8 mouse cellular contexts compared by ENCODE assay signal in genomic region chr4:114665684-114666083, GRCm38 (mm10).
DNase-seq lines count a peak whose midpoint lies in the region; ATAC-seq lines count a peak whose summit lies in the region.

No protein-coding gene starts in this region.

- H3K9me3 ChIP-seq in forebrain, embryonic 12.5 days = no peaks in the 10 kb centered on the region
- no peaks in the 10 kb centered on the region for H3K9me3 ChIP-seq in heart, embryonic 16.5 days (replicated peaks; ENCODE audit: control insufficient read depth, low read length)
- H3K9me3 ChIP-seq in liver, embryonic 13.5 days (replicated peaks) = no peaks in the 10 kb centered on the region
- no peaks in the 10 kb centered on the region for H3K9me3 ChIP-seq in neural tube, embryonic 12.5 days
- no peaks in the 10 kb centered on the region for H3K9me3 ChIP-seq in stomach, embryonic 16.5 days (replicated peaks; ENCODE audit: control insufficient read depth, low read length)

- no peak overlapping the region for H3K4me3 ChIP-seq in forebrain, embryonic 12.5 days (replicated peaks)
- peak overlapping the region; percentile 42 for H3K4me3 ChIP-seq in heart, embryonic 16.5 days (ENCODE audit: low read length)
- peak overlapping the region; percentile 33 for H3K4me3 ChIP-seq in liver, embryonic 13.5 days (replicated peaks)
- no peak overlapping the region for H3K4me3 ChIP-seq in neural tube, embryonic 12.5 days
- peak overlapping the region; percentile 31 for H3K4me3 ChIP-seq in stomach, embryonic 16.5 days (replicated peaks; ENCODE audit: low read length)

- peak; percentile 42 to 44 for DNase-seq in CD8-positive naive resting alpha-beta T cell, adult 2 months (ENCODE audit: low read depth in 2 of 2, low spot score in 2 of 2)
- DNase-seq in c-Kit-positive CD71-positive TER-119-positive erythroid progenitor cells, embryonic 14.5 days (ENCODE audit: low spot score) = peak; percentile 69
- peak; percentile 86 to 87 for DNase-seq in kidney, postnatal 25 days
- DNase-seq in liver, embryonic 13.5 days = peak; percentile 54

- no peak overlapping the region for H3K9ac ChIP-seq in forebrain, embryonic 12.5 days
- peak overlapping the region; percentile 6; the same call in 1 of the 2 replicates for H3K9ac ChIP-seq in heart, embryonic 16.5 days (ENCODE audit: low read length)
- H3K9ac ChIP-seq in liver, embryonic 13.5 days = peak overlapping the region; percentile 50
- H3K9ac ChIP-seq in neural tube, embryonic 12.5 days = no peak overlapping the region
- no peak overlapping the region for H3K9ac ChIP-seq in stomach, embryonic 16.5 days (ENCODE audit: low read length)

- H3K4me2 ChIP-seq in forebrain, embryonic 12.5 days = peak overlapping the region; percentile 49
- peak overlapping the region; percentile 66 for H3K4me2 ChIP-seq in heart, embryonic 16.5 days (ENCODE audit: low read depth, low read length)
- H3K4me2 ChIP-seq in liver, embryonic 13.5 days = peak overlapping the region; percentile 62
- H3K4me2 ChIP-seq in neural tube, embryonic 12.5 days (replicated peaks) = peak overlapping the region; percentile 51
- H3K4me2 ChIP-seq in stomach, embryonic 16.5 days (ENCODE audit: low read depth, low read length) = peak overlapping the region; percentile 48

- H3K27me3 ChIP-seq in forebrain, embryonic 12.5 days = peaks cover 92% of the 10 kb centered on the region
- H3K27me3 ChIP-seq in heart, embryonic 16.5 days (ENCODE audit: control insufficient read depth, insufficient read depth, low read length) = peaks cover 52% of the 10 kb centered on the region
- H3K27me3 ChIP-seq in liver, embryonic 13.5 days = peaks cover 24% of the 10 kb centered on the region
- H3K27me3 ChIP-seq in neural tube, embryonic 12.5 days (replicated peaks) = peaks cover 47% of the 10 kb centered on the region
- H3K27me3 ChIP-seq in stomach, embryonic 16.5 days (ENCODE audit: control insufficient read depth, insufficient read depth, low read length) = peaks cover 34% of the 10 kb centered on the region

- peaks cover 21% of the 10 kb centered on the region for H3K4me1 ChIP-seq in forebrain, embryonic 12.5 days
- H3K4me1 ChIP-seq in heart, embryonic 16.5 days (ENCODE audit: control insufficient read depth, insufficient read depth, low read length) = peaks cover 10% of the 10 kb centered on the region
- peaks cover 41% of the 10 kb centered on the region for H3K4me1 ChIP-seq in liver, embryonic 13.5 days (replicated peaks)
- peaks cover 12% of the 10 kb centered on the region for H3K4me1 ChIP-seq in neural tube, embryonic 12.5 days
- H3K4me1 ChIP-seq in stomach, embryonic 16.5 days (ENCODE audit: control insufficient read depth, insufficient read depth, low read length) = peaks cover 3% of the 10 kb centered on the region; the same call in 1 of the 2 replicates

- WGBS in forebrain, embryonic 12.5 days = 3% methylated on average over 14 of the region's 14 CpGs
- 2% methylated on average over 14 of the region's 14 CpGs for WGBS in heart, embryonic 16.5 days
- 4% methylated on average over 14 of the region's 14 CpGs for WGBS in liver, embryonic 13.5 days (ENCODE audit: insufficient replicate concordance)
- WGBS in neural tube, embryonic 12.5 days = 4% methylated on average over 14 of the region's 14 CpGs
- WGBS in stomach, embryonic 16.5 days = 4% methylated on average over 14 of the region's 14 CpGs

- no peaks in the 10 kb centered on the region for H3K36me3 ChIP-seq in forebrain, embryonic 12.5 days (replicated peaks)
- no peaks in the 10 kb centered on the region for H3K36me3 ChIP-seq in heart, embryonic 16.5 days (ENCODE audit: control insufficient read depth, insufficient read depth)
- H3K36me3 ChIP-seq in liver, embryonic 13.5 days = no peaks in the 10 kb centered on the region
- H3K36me3 ChIP-seq in neural tube, embryonic 12.5 days = no peaks in the 10 kb centered on the region
- H3K36me3 ChIP-seq in stomach, embryonic 16.5 days (ENCODE audit: control insufficient read depth, insufficient read depth, low read length) = no peaks in the 10 kb centered on the region

- ATAC-seq in forebrain, embryonic 12.5 days (ENCODE audit: low FRiP score) = peak; percentile 54
- peak; percentile 52; the same call in 1 of the 2 replicates for ATAC-seq in heart, embryonic 16.5 days (replicated peaks; ENCODE audit: extremely low read depth, insufficient read depth, low FRiP score)
- peak; percentile 43 for ATAC-seq in liver, embryonic 13.5 days (ENCODE audit: low read depth)
- ATAC-seq in neural tube, embryonic 12.5 days (ENCODE audit: low FRiP score, low read depth) = peak; percentile 73
- peak; percentile 61 for ATAC-seq in stomach, embryonic 16.5 days (ENCODE audit: insufficient read depth, low FRiP score)

- no peak overlapping the region for H3K27ac ChIP-seq in forebrain, embryonic 12.5 days
- no peak overlapping the region for H3K27ac ChIP-seq in heart, embryonic 16.5 days (ENCODE audit: low read length)
- H3K27ac ChIP-seq in liver, embryonic 13.5 days = no peak overlapping the region
- H3K27ac ChIP-seq in neural tube, embryonic 12.5 days = no peak overlapping the region
- no peak overlapping the region for H3K27ac ChIP-seq in stomach, embryonic 16.5 days (ENCODE audit: low read length)

Comparison
In these comparisons a context has a peak if more than half of its experiments do, and no peak if none do; other contexts are left out.
1. H3K4me3 ChIP-seq: peak in heart, embryonic 16.5 days (single experiment), liver, embryonic 13.5 days (single experiment) and stomach, embryonic 16.5 days (single experiment); none in forebrain, embryonic 12.5 days (single experiment) and neural tube, embryonic 12.5 days (single experiment).
2. H3K9ac ChIP-seq: peak in heart, embryonic 16.5 days (single experiment) and liver, embryonic 13.5 days (single experiment); none in forebrain, embryonic 12.5 days (single experiment), neural tube, embryonic 12.5 days (single experiment) and stomach, embryonic 16.5 days (single experiment).
3. Peak in every context shown above with its lines, with median percentiles within 50 percentile points of each other: DNase-seq, ATAC-seq and H3K4me2 ChIP-seq.